Mouse (Mus musculus): ENCODE measurements at regions not wholly inside any gene's neighbourhood (a gene's known extent, or its start where the extent isn't known, plus 50 kb on each side); places are given as distances from the start of the nearest gene placed in this dataset.

- Histone ChIP-seq H3K9ac (ENCODE audit: low read depth, low read length) (no peak overlapping the region), H3K27me3 (replicated peaks; ENCODE audit: control insufficient read depth, insufficient read depth, low read length) (no peaks in the 10 kb centered on the region), H3K4me1 (replicated peaks; ENCODE audit: control insufficient read depth, insufficient read depth, low read length) (no peaks in the 10 kb centered on the region), H3K4me2 (replicated peaks; ENCODE audit: low read depth) (no peak overlapping the region), H3K36me3 (ENCODE audit: control insufficient read depth, insufficient read depth) (no peaks in the 10 kb centered on the region), H3K27ac (ENCODE audit: low read depth, low read length) (no peak overlapping the region), H3K4me3 (ENCODE audit: low read depth, low read length) (no peak overlapping the region), H3K9me3 (ENCODE audit: control insufficient read depth) (no peaks in the 10 kb centered on the region)
- no peak for ATAC-seq
- no peak for TF ChIP-seq CTCF (IDR thresholded peaks at IDR 0.05; ENCODE audit: low read depth)
- 85% methylated on average over 8 of the region's 8 CpGs for WGBS
Observed at GRCm38 (mm10) chr12:98047765-98048164, 211.5 kb downstream of the Galc start.

- peak; percentile 67 for ATAC-seq
- Histone ChIP-seq H3K4me2 (replicated peaks; ENCODE audit: low read depth) (no peak overlapping the region), H3K9me3 (ENCODE audit: control insufficient read depth) (no peaks in the 10 kb centered on the region), H3K27me3 (replicated peaks; ENCODE audit: control insufficient read depth, insufficient read depth, low read length) (no peaks in the 10 kb centered on the region), H3K4me3 (ENCODE audit: low read depth, low read length) (no peak overlapping the region), H3K36me3 (ENCODE audit: control insufficient read depth, insufficient read depth) (no peaks in the 10 kb centered on the region), H3K9ac (ENCODE audit: low read depth, low read length) (no peak overlapping the region), H3K4me1 (replicated peaks; ENCODE audit: control insufficient read depth, insufficient read depth, low read length) (no peaks in the 10 kb centered on the region), H3K27ac (ENCODE audit: low read depth, low read length) (no peak overlapping the region)
- 72% methylated on average over 11 of the region's 11 CpGs for WGBS
- TF ChIP-seq CTCF (IDR thresholded peaks at IDR 0.05; ENCODE audit: low read depth) = no peak
Observed at GRCm38 (mm10) chr12:98046459-98047440, 212.5 kb downstream of the Galc start.

GRCm38 (mm10) chr12:98045784-98046458, 213.3 kb downstream of the Galc start:
- Histone ChIP-seq H3K36me3 (ENCODE audit: control insufficient read depth, insufficient read depth) (no peaks in the 10 kb centered on the region), H3K9me3 (ENCODE audit: control insufficient read depth) (no peaks in the 10 kb centered on the region), H3K27ac (ENCODE audit: low read depth, low read length) (no peak overlapping the region), H3K4me2 (replicated peaks; ENCODE audit: low read depth) (no peak overlapping the region), H3K27me3 (replicated peaks; ENCODE audit: control insufficient read depth, insufficient read depth, low read length) (no peaks in the 10 kb centered on the region), H3K4me3 (ENCODE audit: low read depth, low read length) (no peak overlapping the region), H3K4me1 (replicated peaks; ENCODE audit: control insufficient read depth, insufficient read depth, low read length) (no peaks in the 10 kb centered on the region), H3K9ac (ENCODE audit: low read depth, low read length) (no peak overlapping the region)
- peak; percentile 83 for ATAC-seq
- WGBS = 55% methylated on average over 5 of the region's 5 CpGs
- TF ChIP-seq CTCF (IDR thresholded peaks at IDR 0.05; ENCODE audit: low read depth) = no peak

GRCm38 (mm10) chr12:98043436-98043835, 215.8 kb downstream of the Galc start:
- Histone ChIP-seq H3K27ac (ENCODE audit: low read depth, low read length) (no peak overlapping the region), H3K9ac (ENCODE audit: low read depth, low read length) (no peak overlapping the region), H3K4me1 (replicated peaks; ENCODE audit: control insufficient read depth, insufficient read depth, low read length) (no peaks in the 10 kb centered on the region), H3K27me3 (replicated peaks; ENCODE audit: control insufficient read depth, insufficient read depth, low read length) (no peaks in the 10 kb centered on the region), H3K36me3 (ENCODE audit: control insufficient read depth, insufficient read depth) (no peaks in the 10 kb centered on the region), H3K4me2 (replicated peaks; ENCODE audit: low read depth) (no peak overlapping the region), H3K9me3 (ENCODE audit: control insufficient read depth) (no peaks in the 10 kb centered on the region), H3K4me3 (ENCODE audit: low read depth, low read length) (no peak overlapping the region)
- 72% methylated on average over 5 of the region's 5 CpGs for WGBS
- ATAC-seq = no peak
- TF ChIP-seq CTCF (IDR thresholded peaks at IDR 0.05; ENCODE audit: low read depth) = no peak

GRCm38 (mm10) chr12:98039677-98040076, 219.6 kb downstream of the Galc start:
- H3K4me2 ChIP-seq (replicated peaks; ENCODE audit: low read depth) = no peak overlapping the region
- no peaks in the 10 kb centered on the region for H3K4me1 ChIP-seq (replicated peaks; ENCODE audit: control insufficient read depth, insufficient read depth, low read length)
- H3K9ac ChIP-seq (ENCODE audit: low read depth, low read length) = no peak overlapping the region
- H3K27ac ChIP-seq (ENCODE audit: low read depth, low read length) = no peak overlapping the region
- ATAC-seq = no peak
- H3K4me3 ChIP-seq (ENCODE audit: low read depth, low read length) = no peak overlapping the region
- no peaks in the 10 kb centered on the region for H3K27me3 ChIP-seq (replicated peaks; ENCODE audit: control insufficient read depth, insufficient read depth, low read length)
- TF ChIP-seq CTCF (IDR thresholded peaks at IDR 0.05; ENCODE audit: low read depth) = no peak
- 87% methylated on average over 4 of the region's 4 CpGs for WGBS
- no peaks in the 10 kb centered on the region for H3K36me3 ChIP-seq (ENCODE audit: control insufficient read depth, insufficient read depth)
- H3K9me3 ChIP-seq (ENCODE audit: control insufficient read depth) = no peaks in the 10 kb centered on the region

DNA sequence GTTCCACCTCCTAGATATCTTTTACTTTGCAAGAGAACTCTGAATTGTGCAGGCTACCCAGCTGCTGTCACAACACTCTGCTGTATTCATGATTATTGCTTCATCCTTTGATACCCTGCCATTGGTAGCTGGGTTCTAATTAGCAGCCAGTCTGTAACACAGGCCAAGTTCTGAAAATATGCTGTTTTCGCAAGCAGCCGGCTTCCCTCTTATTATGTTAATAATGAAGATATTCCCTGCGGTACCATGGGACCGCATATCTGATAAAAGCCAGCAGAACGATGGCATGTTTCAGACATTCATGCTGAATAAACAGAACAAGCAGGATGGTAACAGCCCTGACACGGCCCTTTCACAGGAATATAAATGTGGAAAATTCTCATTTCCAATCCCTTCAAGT, 235.6 kb downstream of the Galc start:
- no peak for TF ChIP-seq CTCF (IDR thresholded peaks at IDR 0.05; ENCODE audit: low read depth)
- no peak for ATAC-seq
- no peaks in the 10 kb centered on the region for H3K27me3 ChIP-seq (replicated peaks; ENCODE audit: control insufficient read depth, insufficient read depth, low read length)
- no peaks in the 10 kb centered on the region for H3K9me3 ChIP-seq (ENCODE audit: control insufficient read depth)
- H3K9ac ChIP-seq (ENCODE audit: low read depth, low read length) = no peak overlapping the region
- no peaks in the 10 kb centered on the region for H3K4me1 ChIP-seq (replicated peaks; ENCODE audit: control insufficient read depth, insufficient read depth, low read length)
- no peak overlapping the region for H3K4me3 ChIP-seq (ENCODE audit: low read depth, low read length)
- H3K36me3 ChIP-seq (ENCODE audit: control insufficient read depth, insufficient read depth) = no peaks in the 10 kb centered on the region
- H3K27ac ChIP-seq (ENCODE audit: low read depth, low read length) = no peak overlapping the region
- 66% methylated on average over 6 of the region's 6 CpGs for WGBS
- H3K4me2 ChIP-seq (replicated peaks; ENCODE audit: low read depth) = no peak overlapping the region

Measured in intestine, postnatal 0 days (tissue).